Mouse (Mus musculus) hindbrain, embryonic 11.5 days (tissue): ENCODE data around the gene Tmem231. TPM values are rescaled to one million over a fixed set of nuclear protein-coding genes. Genes with fewer than 3 reads are reported as not detected.

ENCODE experiments used
- ATAC-seq: fragments of 200-750 bp; cut with Nextera tagmentation; 2 replicates; pipeline ENCODE4 v1.8.0; 2017; ENCODE audit warnings: mild to moderate bottlenecking, moderate TSS enrichment, moderate library complexity; ENCODE audit not compliant: low FRiP score
- DNase-seq: peaks from one replicate; pipeline ENCODE4 v3.0.0-alpha.2; 2015; ENCODE audit warnings: low spot score
- H3K27ac ChIP-seq: fragments of 300-500 bp; sonication (generic); 2 replicates; pipeline ENCODE4 v1.5.1; 2014; ENCODE audit warnings: mild to moderate bottlenecking, low read depth, low read length
- H3K27me3 ChIP-seq: fragments of 300-500 bp; sonication (generic); 2 replicates; pipeline ENCODE4 v1.6.1; 2014; ENCODE audit warnings: mild to moderate bottlenecking, low read length, moderate library complexity, mixed read lengths; ENCODE audit not compliant: control insufficient read depth, insufficient read depth
- H3K36me3 ChIP-seq: fragments of 300-500 bp; sonication (generic); 2 replicates; pipeline ENCODE4 v1.6.1; 2014; ENCODE audit warnings: mild to moderate bottlenecking, low read length, moderate library complexity, mixed read lengths; ENCODE audit not compliant: control insufficient read depth, insufficient read depth
- H3K4me1 ChIP-seq: fragments of 300-500 bp; sonication (generic); replicated peaks from 2 replicates; pipeline ENCODE4 v1.6.1; 2014; ENCODE audit warnings: low read length, mixed read lengths; ENCODE audit not compliant: control insufficient read depth, insufficient read depth
- H3K4me2 ChIP-seq: fragments of 300-500 bp; sonication (generic); replicated peaks from 2 replicates; pipeline ENCODE4 v1.6.1; 2014; ENCODE audit warnings: mild to moderate bottlenecking, low read depth, low read length
- H3K4me3 ChIP-seq: fragments of 300-500 bp; sonication (generic); 2 replicates; pipeline ENCODE4 v1.5.1; 2014; ENCODE audit warnings: low read depth, low read length
- H3K9ac ChIP-seq: fragments of 300-500 bp; sonication (generic); 2 replicates; pipeline ENCODE4 v1.6.1; 2014; ENCODE audit warnings: low read depth, low read length
- H3K9me3 ChIP-seq: fragments of 300-500 bp; sonication (generic); 2 replicates; pipeline ENCODE4 v1.6.1; 2016; ENCODE audit warnings: low read length; ENCODE audit not compliant: control insufficient read depth
- WGBS: fragments of 180-500 bp; shearing (Covaris S2); extraction: QIAGEN DNeasy Blood & Tissue Kit; methylation state at CpG from one replicate; pipeline ENCODE4 v1.1.7; 2014; 5-methylcytosine and 5-hydroxymethylcytosine counted together
- polyA plus RNA-seq: library from polyadenylated mRNA; unstranded; fragments of >200 nt; fragmentation: Nextera tagmentation; extraction: Ambion mirVana; gene quantifications from 2 replicates; pipeline ENCODE4 v1.2.1, GENCODE M21; 2014

The Tmem231 gene
- polyA plus RNA-seq, 1 experiment from 2014 or later, result 13.8 TPM

DNA sequence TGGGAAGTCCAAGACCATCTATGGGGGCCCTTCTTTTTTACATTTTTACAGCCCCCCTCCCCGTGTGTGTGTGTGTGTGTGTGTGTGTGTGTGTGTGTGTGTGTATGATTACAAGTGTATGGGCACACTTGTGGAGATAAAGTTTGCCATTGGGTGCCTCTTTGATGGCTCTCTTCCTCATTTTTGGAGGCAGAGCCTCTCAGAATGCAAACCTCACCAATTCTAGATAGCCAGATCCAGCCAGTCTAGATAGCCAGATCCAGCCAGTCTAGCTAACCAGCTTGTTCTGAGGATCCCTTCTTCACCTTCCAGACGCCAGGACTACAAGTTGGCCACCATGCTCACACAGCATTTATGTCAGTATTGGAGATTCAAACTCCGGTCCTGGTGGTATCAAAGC is 62.4 kb downstream of the Tmem231 start:
- H3K27me3 ChIP-seq, result no peaks in the 10 kb centered on the region
- H3K9me3 ChIP-seq, result no peaks in the 10 kb centered on the region
- no peak overlapping the region for H3K4me3 ChIP-seq
- H3K9ac ChIP-seq, result no peak overlapping the region
- ATAC-seq, result no peak
- H3K27ac ChIP-seq, result no peak overlapping the region
- 92% methylated on average over 3 of the region's 3 CpGs for WGBS
- no peak for DNase-seq
- H3K4me1 ChIP-seq, result no peaks in the 10 kb centered on the region
- no peaks in the 10 kb centered on the region for H3K36me3 ChIP-seq
- H3K4me2 ChIP-seq, result no peak overlapping the region

DNA sequence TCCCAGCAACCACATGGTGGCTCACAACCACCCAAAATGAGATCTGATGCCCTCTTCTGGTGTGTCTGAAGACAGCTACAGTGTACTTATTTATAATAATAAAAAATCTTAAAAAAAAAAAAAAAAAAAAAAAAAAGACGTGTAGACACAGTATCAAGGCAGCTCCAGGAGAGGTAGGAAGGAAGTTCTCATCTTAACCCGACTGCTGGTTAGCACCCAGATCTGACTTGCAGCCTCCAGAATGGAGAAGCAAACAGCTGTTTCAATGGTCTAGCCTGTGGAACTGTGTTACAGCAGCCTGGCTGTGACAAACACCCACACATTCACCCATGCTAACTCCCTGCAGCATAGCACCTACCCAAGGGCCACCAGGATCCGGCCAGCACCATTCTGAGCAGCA is 63.3 kb downstream of the Tmem231 start:
- Histone ChIP-seq H3K4me3 (no peak overlapping the region), H3K9ac (no peak overlapping the region), H3K4me1 (no peaks in the 10 kb centered on the region), H3K27me3 (no peaks in the 10 kb centered on the region), H3K27ac (no peak overlapping the region), H3K9me3 (no peaks in the 10 kb centered on the region), H3K36me3 (no peaks in the 10 kb centered on the region), H3K4me2 (no peak overlapping the region)
- WGBS, result 90% methylated on average over 3 of the region's 3 CpGs
- no peak for ATAC-seq
- no peak for DNase-seq

DNA sequence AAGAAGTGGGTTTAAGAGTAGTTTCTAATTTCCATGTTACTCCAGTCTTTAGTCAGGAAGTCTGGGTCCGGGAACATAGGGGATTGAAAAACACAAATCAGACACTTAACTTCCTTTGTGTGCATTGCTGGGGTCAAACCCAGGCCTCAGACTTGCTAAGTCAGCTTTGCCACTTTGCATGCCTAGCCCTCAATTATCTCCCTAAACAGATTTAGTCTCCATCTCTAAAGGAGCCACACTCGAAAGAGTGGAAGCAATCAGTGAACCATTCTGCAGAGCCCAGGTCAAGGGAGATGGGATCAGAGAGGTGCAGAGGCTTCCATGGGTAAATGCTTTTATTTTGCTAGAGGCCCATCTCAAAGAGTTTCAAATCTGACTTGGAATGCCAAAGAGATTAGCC is 65.0 kb downstream of the Tmem231 start:
- ATAC-seq (no peak), DNase-seq (no peak)
- Histone ChIP-seq H3K27me3 (no peaks in the 10 kb centered on the region), H3K4me1 (no peaks in the 10 kb centered on the region), H3K4me2 (no peak overlapping the region), H3K9ac (no peak overlapping the region), H3K9me3 (no peaks in the 10 kb centered on the region), H3K27ac (no peak overlapping the region), H3K36me3 (no peaks in the 10 kb centered on the region), H3K4me3 (no peak overlapping the region)
- WGBS, result 59% methylated on average over 2 of the region's 2 CpGs

DNA sequence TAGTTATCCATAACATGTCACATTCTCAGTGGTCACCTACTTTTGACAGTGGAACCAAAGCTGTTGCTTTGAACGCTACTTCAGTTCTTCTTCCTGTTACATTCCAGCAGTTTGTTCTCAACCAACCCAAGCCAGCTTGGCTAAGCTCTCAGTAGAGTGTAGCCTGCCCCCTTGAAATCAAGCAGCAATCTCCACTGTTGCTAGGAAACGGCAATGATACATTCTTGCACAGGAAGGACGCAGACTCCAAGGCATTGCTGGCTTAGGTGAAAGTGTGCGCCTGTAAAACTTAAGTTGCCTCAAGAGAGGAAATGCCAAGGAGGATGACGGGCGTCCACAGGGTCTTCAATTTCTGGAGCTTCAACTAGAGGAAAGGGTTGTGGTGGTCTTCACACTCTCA is 67.8 kb downstream of the Tmem231 start:
- H3K4me2 ChIP-seq, result no peak overlapping the region
- no peaks in the 10 kb centered on the region for H3K9me3 ChIP-seq
- H3K27me3 ChIP-seq, result no peaks in the 10 kb centered on the region
- DNase-seq, result no peak
- H3K9ac ChIP-seq, result no peak overlapping the region
- WGBS, result 94% methylated on average over 6 of the region's 6 CpGs
- H3K36me3 ChIP-seq, result no peaks in the 10 kb centered on the region
- no peaks in the 10 kb centered on the region for H3K4me1 ChIP-seq
- H3K27ac ChIP-seq, result no peak overlapping the region
- ATAC-seq, result no peak
- H3K4me3 ChIP-seq, result no peak overlapping the region

DNA sequence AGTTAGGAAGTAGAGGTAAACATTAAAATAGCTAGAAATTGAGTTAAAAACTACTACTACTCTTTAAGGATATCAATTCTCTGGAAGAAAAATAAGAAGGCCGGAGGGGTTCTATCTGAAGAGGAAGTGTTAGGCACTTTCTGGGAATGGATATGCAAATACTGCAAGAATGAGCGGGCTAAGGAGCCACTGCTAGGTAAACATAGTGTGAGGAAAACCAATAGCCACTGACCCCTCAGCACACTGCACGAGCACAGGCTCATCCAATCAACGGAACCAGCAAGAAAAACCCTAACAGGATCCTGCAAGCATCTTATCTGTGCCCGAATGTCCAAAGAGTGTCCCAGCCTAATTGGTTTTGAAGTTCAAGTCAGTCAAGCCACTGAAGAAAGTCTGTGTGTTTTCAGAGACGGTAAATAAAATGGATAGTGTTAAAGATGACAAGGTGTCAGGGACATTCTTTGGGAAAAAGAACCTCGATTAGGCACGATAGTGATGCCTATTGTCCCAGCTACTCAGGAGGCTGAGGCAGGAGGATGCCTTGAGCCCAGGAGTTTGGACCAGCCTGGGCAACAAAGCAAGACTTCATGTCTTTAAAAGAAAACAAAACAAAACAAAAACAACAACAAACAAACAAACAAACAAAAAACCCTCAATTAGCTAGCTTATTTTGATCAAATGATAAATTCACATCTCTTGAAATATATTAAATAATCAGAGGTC is 68.4 kb downstream of the Tmem231 start:
- Histone ChIP-seq H3K4me2 (no peak overlapping the region), H3K4me3 (no peak overlapping the region), H3K9ac (no peak overlapping the region), H3K36me3 (no peaks in the 10 kb centered on the region), H3K27ac (no peak overlapping the region), H3K27me3 (no peaks in the 10 kb centered on the region), H3K9me3 (no peaks in the 10 kb centered on the region), H3K4me1 (no peaks in the 10 kb centered on the region)
- 91% methylated on average over 8 of the region's 8 CpGs for WGBS
- no peak for DNase-seq
- ATAC-seq, result no peak

DNA sequence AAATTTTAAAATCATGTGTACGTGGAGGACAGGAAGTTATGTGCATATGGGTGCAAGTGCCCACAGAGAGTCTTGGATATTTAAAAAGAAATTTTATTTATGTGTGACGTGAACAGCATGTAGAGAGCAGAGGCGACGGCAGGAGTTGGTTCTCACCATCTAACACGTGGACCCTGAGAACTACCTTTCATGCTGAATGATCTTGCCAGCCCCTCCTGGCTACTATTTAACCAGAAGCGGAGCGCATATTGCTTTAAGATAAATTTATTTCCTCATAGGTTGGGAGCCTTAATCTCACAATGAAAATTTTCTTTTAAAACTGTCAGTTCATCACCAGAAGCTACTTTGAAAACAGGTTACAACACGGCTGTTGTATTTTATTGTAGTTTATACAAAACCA is 69.0 kb downstream of the Tmem231 start:
- no peak for DNase-seq
- WGBS, result 91% methylated on average over 8 of the region's 8 CpGs
- no peaks in the 10 kb centered on the region for H3K9me3 ChIP-seq
- no peak for ATAC-seq
- H3K36me3 ChIP-seq, result no peaks in the 10 kb centered on the region
- H3K4me1 ChIP-seq, result no peaks in the 10 kb centered on the region
- no peak overlapping the region for H3K4me2 ChIP-seq
- no peak overlapping the region for H3K4me3 ChIP-seq
- H3K27ac ChIP-seq, result no peak overlapping the region
- no peak overlapping the region for H3K9ac ChIP-seq
- H3K27me3 ChIP-seq, result no peaks in the 10 kb centered on the region

DNA sequence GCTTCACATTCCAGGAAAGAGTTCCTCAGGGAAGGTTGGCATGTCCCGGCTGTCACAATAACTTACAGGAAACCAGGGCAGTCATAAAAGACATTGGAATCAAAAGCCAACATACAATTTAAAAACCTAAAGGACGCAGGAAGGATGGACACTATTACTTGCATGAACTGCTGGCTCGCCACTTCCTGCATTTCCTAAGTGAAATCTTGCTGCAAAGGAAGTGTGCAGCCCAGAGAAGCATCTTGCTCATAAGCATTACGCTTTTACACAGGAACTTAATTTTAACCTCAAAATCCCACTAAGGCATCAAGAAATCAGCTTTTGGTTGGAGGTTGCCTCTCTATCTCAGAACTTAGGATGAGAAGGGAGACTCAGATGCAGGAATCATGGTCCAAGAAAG is 70.4 kb downstream of the Tmem231 start:
- ATAC-seq (no peak), DNase-seq (no peak)

More for the DNA sequence above, 70.4 kb downstream of the Tmem231 start:
- Histone ChIP-seq H3K36me3 (no peaks in the 10 kb centered on the region), H3K27ac (no peak overlapping the region), H3K4me1 (no peaks in the 10 kb centered on the region), H3K27me3 (no peaks in the 10 kb centered on the region), H3K9ac (no peak overlapping the region), H3K9me3 (no peaks in the 10 kb centered on the region), H3K4me3 (no peak overlapping the region), H3K4me2 (no peak overlapping the region)
- WGBS, result 85% methylated on average over 4 of the region's 4 CpGs

Other genes with a start within 250 kb of the Tmem231 start
- not detected in 2 replicates for gene Ctrb1, start 242.9 kb downstream of the Tmem231 start, polyA plus RNA-seq
- 43.3 and 47.3 TPM in 2 replicates for gene Bcar1, start 190.1 kb downstream of the Tmem231 start, polyA plus RNA-seq
- 214 and 223 TPM in 2 replicates for gene Cfdp1, start 79.6 kb downstream of the Tmem231 start, polyA plus RNA-seq
- gene Tmem170, start 57.1 kb downstream of the Tmem231 start, polyA plus RNA-seq, result 7.5 and 11.0 TPM in 2 replicates
- 2.9 and 3.2 TPM in 2 replicates for gene Chst5, start 23.4 kb downstream of the Tmem231 start, polyA plus RNA-seq
- 347 and 351 TPM in 2 replicates for gene Gabarapl2, start 6.8 kb upstream of the Tmem231 start, polyA plus RNA-seq
- 9.4 and 14.0 TPM in 2 replicates for gene Adat1, start 58.4 kb upstream of the Tmem231 start, polyA plus RNA-seq
- gene Kars, start 77.4 kb upstream of the Tmem231 start, polyA plus RNA-seq, result 239 and 248 TPM in 2 replicates
- gene Terf2ip, start 77.5 kb upstream of the Tmem231 start, polyA plus RNA-seq, result 31.9 and 33.5 TPM in 2 replicates
- gene Gm6793, start 81.2 kb upstream of the Tmem231 start, polyA plus RNA-seq, result 0.61 and 0.93 TPM in 2 replicates